Mouse (Mus musculus) cortical plate, adult 2 months (tissue): ENCODE measurements around the gene Adgrg2.

ENCODE experiments used
- CTCF ChIP-seq: fragments of 200-500 bp; IDR thresholded peaks from 2 replicates; pipeline ENCODE4 v1.5.1; 2011; ENCODE audit warnings: mild to moderate bottlenecking, control low read depth, low read length; ENCODE audit not compliant: insufficient read depth; ENCODE audit errors: extremely low read depth
- POLR2A ChIP-seq: fragments of 200-500 bp; IDR thresholded peaks from 2 replicates; pipeline ENCODE4 v1.6.1; 2011; ENCODE audit warnings: mild to moderate bottlenecking, low read length, control low read depth; ENCODE audit not compliant: insufficient read depth; ENCODE audit errors: extremely low read depth

- TF ChIP-seq CTCF, result no peak
- no peak for TF ChIP-seq POLR2A
These were observed 5.1 kb upstream of the Adgrg2 start for GRCm38 (mm10) chrX:160385502-160385772.
